Mouse (Mus musculus) intestine, embryonic 14.5 days (tissue): Measurements from ENCODE around the gene Por. TPM values are rescaled to one million over a fixed set of nuclear protein-coding genes. Genes with fewer than 3 reads are reported as not detected.

Experiments
- ATAC-seq: fragments of 200-750 bp; cut with Nextera tagmentation; replicated peaks from 2 replicates; pipeline ENCODE4 v1.8.0; 2017; ENCODE audit warnings: low read depth, moderate number of reproducible peaks, moderate TSS enrichment, moderate library complexity; ENCODE audit not compliant: low FRiP score, low TSS enrichment
- DNase-seq: peaks from one replicate; pipeline ENCODE4 v3.0.0-alpha.2; 2018; ENCODE audit warnings: low spot score
- H3K27ac ChIP-seq: fragments of 300-500 bp; sonication (generic); 2 replicates; pipeline ENCODE4 v1.5.1; 2014; ENCODE audit warnings: low read depth, mild to moderate bottlenecking, control low read depth
- H3K27me3 ChIP-seq: fragments of 300-500 bp; sonication (generic); replicated peaks from 2 replicates; pipeline ENCODE4 v1.6.1; 2014; ENCODE audit warnings: low read length, control low read depth; ENCODE audit not compliant: control insufficient read depth, insufficient read depth
- H3K36me3 ChIP-seq: fragments of 300-500 bp; sonication (generic); 2 replicates; pipeline ENCODE4 v1.6.1; 2014; ENCODE audit warnings: low read length, control low read depth; ENCODE audit not compliant: control insufficient read depth, insufficient read depth
- H3K4me1 ChIP-seq: fragments of 300-500 bp; sonication (generic); replicated peaks from 2 replicates; pipeline ENCODE4 v1.6.1; 2014; ENCODE audit warnings: low read length, control low read depth, mixed read lengths; ENCODE audit not compliant: control insufficient read depth, insufficient read depth
- H3K4me2 ChIP-seq: fragments of 300-500 bp; sonication (generic); 2 replicates; pipeline ENCODE4 v1.6.1; 2014; ENCODE audit warnings: low read length
- H3K4me3 ChIP-seq: fragments of 300-500 bp; sonication (generic); 2 replicates; pipeline ENCODE4 v1.5.1; 2014; ENCODE audit warnings: low read depth, low read length, control low read depth, mixed read lengths
- H3K9ac ChIP-seq: fragments of 300-500 bp; sonication (generic); 2 replicates; pipeline ENCODE4 v1.6.1; 2014; ENCODE audit warnings: mild to moderate bottlenecking, low read length
- H3K9me3 ChIP-seq: fragments of 300-500 bp; sonication (generic); 2 replicates; pipeline ENCODE4 v1.6.1; 2016; ENCODE audit warnings: low read length, control low read depth; ENCODE audit not compliant: control insufficient read depth
- WGBS: fragments of 180-500 bp; shearing (Covaris S2); extraction: QIAGEN DNeasy Blood & Tissue Kit; methylation state at CpG from one replicate; pipeline ENCODE4 v1.1.7; 2014; 5-methylcytosine and 5-hydroxymethylcytosine counted together
- polyA plus RNA-seq: library from polyadenylated mRNA; unstranded; fragments of >200 nt; fragmentation: Nextera tagmentation; extraction: Ambion mirVana; gene quantifications from 2 replicates; pipeline ENCODE4 v1.2.1, GENCODE M21; 2014

The Por gene
- polyA plus RNA-seq, 1 experiment from 2014 or later: 66.5 TPM

- Histone ChIP-seq H3K27me3 (no peaks in the 10 kb centered on the region), H3K27ac (no peak overlapping the region), H3K9me3 (no peaks in the 10 kb centered on the region), H3K4me3 (no peak overlapping the region), H3K4me2 (no peak overlapping the region), H3K9ac (no peak overlapping the region), H3K4me1 (peaks cover 2% of the 10 kb centered on the region; the same call in 1 of the 2 replicates), H3K36me3 (0 out of 2 replicates have a peak, but pooled peaks cover 8% of the 10 kb centered on the region)
- WGBS: 51% methylated on average over 7 of the region's 7 CpGs
- no peak for ATAC-seq
- DNase-seq: no peak
Observed at GRCm38 (mm10) chr5:135695277-135695721, 25.5 kb downstream of the Por start.

- 83% methylated on average over 5 of the region's 5 CpGs for WGBS
- H3K9ac ChIP-seq: no peak overlapping the region
- no peaks in the 10 kb centered on the region for H3K4me1 ChIP-seq
- no peaks in the 10 kb centered on the region for H3K9me3 ChIP-seq
- ATAC-seq (no peak), DNase-seq (no peak)
- no peak overlapping the region for H3K27ac ChIP-seq
- peaks cover 12% of the 10 kb centered on the region; the same call in 1 of the 2 replicates for H3K36me3 ChIP-seq
- H3K27me3 ChIP-seq: no peaks in the 10 kb centered on the region
- no peak overlapping the region for H3K4me2 ChIP-seq
- no peak overlapping the region for H3K4me3 ChIP-seq
Observed at GRCm38 (mm10) chr5:135697711-135698111, 27.9 kb downstream of the Por start.

DNA sequence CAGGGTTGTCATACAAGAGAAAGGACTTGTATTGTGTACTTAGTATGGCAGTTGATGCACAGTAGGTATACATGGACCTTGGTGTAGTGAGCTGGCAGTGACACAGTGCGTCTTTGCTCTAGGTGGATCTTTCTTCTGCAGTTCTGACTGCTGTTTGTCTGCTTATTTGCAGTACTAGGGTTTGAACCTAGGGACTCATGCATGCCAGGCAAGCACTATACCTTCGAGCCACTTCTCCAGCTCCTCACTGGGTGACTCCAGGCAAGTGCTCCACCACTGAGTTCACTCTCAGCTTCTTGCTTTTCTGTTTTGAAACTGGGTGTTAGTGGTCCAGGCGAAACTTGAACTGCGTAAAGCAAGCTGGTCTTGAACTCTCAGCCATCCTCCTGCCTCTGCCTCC is 31.8 kb downstream of the Por start:
- Histone ChIP-seq H3K27ac (no peak overlapping the region), H3K27me3 (no peaks in the 10 kb centered on the region), H3K4me2 (no peak overlapping the region), H3K4me3 (no peak overlapping the region), H3K4me1 (no peaks in the 10 kb centered on the region), H3K9ac (no peak overlapping the region), H3K36me3 (peaks cover 12% of the 10 kb centered on the region; the same call in 1 of the 2 replicates), H3K9me3 (no peaks in the 10 kb centered on the region)
- DNase-seq: no peak
- 94% methylated on average over 4 of the region's 4 CpGs for WGBS
- no peak for ATAC-seq

- H3K27me3 ChIP-seq: no peaks in the 10 kb centered on the region
- H3K27ac ChIP-seq: no peak overlapping the region
- 92% methylated on average over 6 of the region's 6 CpGs for WGBS
Observed at GRCm38 (mm10) chr5:135702190-135702589, 32.4 kb downstream of the Por start.

DNA sequence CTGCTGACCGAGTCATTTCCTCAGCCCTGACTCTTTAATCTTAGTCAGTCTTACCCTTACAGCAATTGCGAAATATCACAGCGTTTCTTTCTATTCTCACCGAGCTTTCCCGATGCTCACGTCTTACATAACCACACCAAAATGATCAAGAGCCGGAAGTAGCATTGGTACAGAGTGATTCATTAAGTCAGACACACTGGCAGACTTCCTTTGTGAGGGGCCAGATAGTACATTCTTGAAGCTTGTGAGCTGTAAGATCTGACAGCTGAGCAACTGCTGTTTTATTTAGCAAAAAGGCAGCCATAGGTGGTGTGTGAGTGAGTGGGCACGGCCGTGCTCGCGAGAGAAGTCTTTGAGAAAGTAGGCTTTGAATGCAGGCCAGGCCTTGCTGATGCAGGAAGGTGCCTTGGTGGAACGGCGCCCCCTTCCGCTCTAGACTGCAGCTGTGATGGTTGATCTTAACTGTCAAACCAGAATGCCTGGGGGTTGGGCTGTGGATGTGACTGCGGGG is 32.9 kb downstream of the Por start:
- no peak overlapping the region for H3K4me3 ChIP-seq
- no peak overlapping the region for H3K27ac ChIP-seq
- H3K4me1 ChIP-seq: no peaks in the 10 kb centered on the region
- peaks cover 17% of the 10 kb centered on the region for H3K36me3 ChIP-seq
- H3K9me3 ChIP-seq: no peaks in the 10 kb centered on the region
- H3K4me2 ChIP-seq: no peak overlapping the region
- DNase-seq (no peak), ATAC-seq (no peak)
- no peaks in the 10 kb centered on the region for H3K27me3 ChIP-seq
- WGBS: 68% methylated on average over 15 of the region's 15 CpGs
- H3K9ac ChIP-seq: no peak overlapping the region

More at GRCm38 (mm10) chr5:135702190-135702589, 32.4 kb downstream of the Por start:
- DNase-seq (no peak), ATAC-seq (no peak)
- Histone ChIP-seq H3K4me2 (no peak overlapping the region), H3K9me3 (no peaks in the 10 kb centered on the region), H3K36me3 (peaks cover 13% of the 10 kb centered on the region; the same call in 1 of the 2 replicates), H3K9ac (no peak overlapping the region), H3K4me1 (no peaks in the 10 kb centered on the region), H3K4me3 (no peak overlapping the region)

DNA sequence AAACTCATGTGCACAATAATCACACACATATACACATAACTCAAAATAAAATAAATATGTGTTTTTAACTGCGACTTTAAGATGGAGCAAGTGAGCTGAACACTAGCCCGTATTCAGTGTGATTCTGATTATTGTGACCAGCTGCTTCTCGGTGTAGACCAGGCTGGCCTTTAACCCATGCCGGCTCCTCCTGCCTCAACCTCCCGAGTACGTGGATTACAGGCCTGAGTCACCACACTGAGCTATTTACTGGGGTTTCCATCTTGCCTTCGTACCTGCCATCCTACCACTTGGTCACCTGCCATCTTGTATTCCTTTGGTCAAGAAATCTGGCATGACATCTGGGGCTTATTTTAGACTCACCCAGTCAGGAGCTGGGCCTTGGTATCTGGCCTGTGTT is 33.6 kb downstream of the Por start:
- Histone ChIP-seq H3K27ac (no peak overlapping the region), H3K4me1 (no peaks in the 10 kb centered on the region), H3K4me3 (no peak overlapping the region), H3K4me2 (no peak overlapping the region), H3K36me3 (peaks cover 18% of the 10 kb centered on the region), H3K9me3 (no peaks in the 10 kb centered on the region), H3K9ac (no peak overlapping the region), H3K27me3 (no peaks in the 10 kb centered on the region)
- no peak for ATAC-seq
- WGBS: 88% methylated on average over 7 of the region's 7 CpGs
- no peak for DNase-seq

DNA sequence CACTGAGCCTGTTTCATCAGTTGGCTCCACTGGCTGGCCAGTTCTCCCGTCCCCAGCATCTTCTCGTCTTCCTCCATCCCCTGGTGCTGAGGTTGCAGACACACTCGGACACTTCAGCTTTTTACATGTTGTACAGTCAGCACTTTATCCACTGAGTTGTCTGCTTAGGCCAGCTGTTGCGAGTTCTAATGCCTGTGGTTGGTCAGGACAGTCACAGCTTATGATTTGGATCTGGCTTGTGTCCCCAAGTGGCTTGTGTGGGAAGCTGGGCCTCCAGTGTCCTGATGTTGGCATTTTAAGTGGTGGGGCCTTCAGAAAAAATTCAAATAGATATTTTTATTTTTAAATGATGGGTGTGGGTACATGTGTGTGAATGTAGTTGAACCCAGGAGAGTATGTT is 35.5 kb downstream of the Por start:
- H3K4me3 ChIP-seq: no peak overlapping the region
- H3K36me3 ChIP-seq: peaks cover 16% of the 10 kb centered on the region
- H3K9me3 ChIP-seq: no peaks in the 10 kb centered on the region
- no peak overlapping the region for H3K9ac ChIP-seq
- DNase-seq (no peak), ATAC-seq (no peak)
- H3K4me1 ChIP-seq: no peaks in the 10 kb centered on the region
- no peaks in the 10 kb centered on the region for H3K27me3 ChIP-seq
- WGBS: 95% methylated on average over 4 of the region's 4 CpGs
- no peak overlapping the region for H3K4me2 ChIP-seq
- H3K27ac ChIP-seq: no peak overlapping the region

DNA sequence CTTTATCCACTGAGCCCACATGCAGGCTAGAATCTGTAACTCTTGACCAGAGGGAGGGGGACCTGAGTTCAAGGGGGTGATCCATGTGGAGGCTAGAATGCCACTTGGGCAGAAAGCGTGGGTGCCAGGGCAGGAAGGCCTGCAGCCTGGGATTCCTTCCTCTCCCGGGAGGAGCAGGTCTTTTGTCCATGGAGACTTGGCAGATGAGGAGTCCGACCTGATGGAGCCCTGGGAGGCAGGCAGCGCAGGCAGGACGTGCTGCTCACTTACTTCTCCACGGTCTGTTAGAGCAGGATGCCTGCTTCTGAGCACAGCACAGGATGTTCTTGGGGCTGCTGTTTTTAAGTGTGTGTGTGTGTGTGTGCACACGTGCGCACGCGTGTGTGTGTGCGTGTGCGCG is 37.2 kb downstream of the Por start:
- no peak for ATAC-seq
- WGBS: 95% methylated on average over 13 of the region's 13 CpGs

GRCm38 (mm10) chr5:135707855-135708254 is 38.0 kb downstream of the Por start:
- Histone ChIP-seq H3K36me3 (peaks cover 12% of the 10 kb centered on the region; the same call in 1 of the 2 replicates), H3K4me3 (no peak overlapping the region), H3K9me3 (no peaks in the 10 kb centered on the region), H3K4me2 (no peak overlapping the region), H3K9ac (no peak overlapping the region), H3K4me1 (peaks cover 4% of the 10 kb centered on the region), H3K27ac (no peak overlapping the region), H3K27me3 (no peaks in the 10 kb centered on the region)
- ATAC-seq (no peak), DNase-seq (no peak)
- WGBS: 48% methylated on average over 1 of the region's 1 CpGs

More for the DNA sequence above, 37.2 kb downstream of the Por start:
- Histone ChIP-seq H3K36me3 (peaks cover 16% of the 10 kb centered on the region), H3K27me3 (no peaks in the 10 kb centered on the region), H3K4me2 (no peak overlapping the region), H3K27ac (no peak overlapping the region), H3K4me3 (no peak overlapping the region), H3K4me1 (no peaks in the 10 kb centered on the region), H3K9me3 (no peaks in the 10 kb centered on the region), H3K9ac (no peak overlapping the region)
- DNase-seq: no peak
